Mouse (Mus musculus): ENCODE data around the gene Arf3. TPM values are rescaled to one million over a fixed set of nuclear protein-coding genes. Genes with fewer than 3 reads are reported as not detected.
"Not testable (repeated sequence)": the region's sequence is repeated elsewhere in the genome, so short reads cannot be mapped to it uniquely, and the experiment has no call there.

Gene Arf3
- total RNA-seq (2014; rRNA removed; ENCODE audit: low replicate concordance) = 27.6 and 28.7 TPM in 2 replicates
- 15.9 and 17.3 TPM in 2 replicates for polyA plus RNA-seq (2015; fragmentation: Nextera tagmentation; extraction: Ambion mirVana)

DNA sequence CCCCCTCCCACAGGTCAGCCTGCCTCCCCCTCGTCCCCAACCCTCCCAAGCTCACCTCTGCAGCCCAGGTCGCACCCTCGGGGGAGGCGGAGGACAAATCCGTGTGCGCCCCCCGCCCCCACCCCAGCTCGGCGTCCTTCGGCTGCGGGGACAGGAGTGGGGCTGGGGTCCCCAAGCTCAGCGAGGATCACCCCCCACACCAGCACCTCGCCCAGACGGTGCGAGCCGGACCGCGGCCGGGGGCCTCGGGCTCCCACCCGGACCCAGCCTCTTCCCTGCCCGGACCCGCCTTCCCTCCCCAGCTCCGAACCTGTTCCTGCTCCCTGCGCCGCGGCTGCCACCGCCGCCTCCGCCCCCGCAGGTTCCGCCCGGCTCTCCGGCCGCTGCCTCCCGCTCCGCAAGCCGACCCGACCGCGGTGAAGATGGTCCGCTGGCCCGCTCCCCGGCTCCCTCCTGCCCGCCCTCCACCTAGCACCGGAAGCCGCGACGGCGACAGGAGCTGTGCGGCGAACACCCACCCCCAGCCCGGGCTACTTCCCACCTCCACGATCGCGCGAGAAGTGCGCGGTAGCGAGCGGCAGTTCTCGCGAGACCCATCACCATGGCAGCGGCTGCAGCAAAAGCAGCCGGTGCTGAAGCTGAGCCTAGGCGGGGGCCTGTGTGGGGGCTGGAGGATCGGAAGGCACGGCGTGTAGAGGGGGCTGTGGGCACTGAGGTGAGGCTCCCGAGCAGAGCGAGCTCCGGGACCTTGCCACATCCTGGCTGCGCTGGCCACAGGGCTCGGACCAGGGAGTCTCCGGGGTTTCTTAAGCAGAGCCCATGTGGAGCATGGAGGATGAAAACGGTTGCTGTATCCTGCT, at the start of gene Arf3:
Gene Arf3, minus strand, starts transcription at position 545 of the 860 bp plus-strand sequence.
- Histone ChIP-seq H3K36me3 (replicated peaks; ENCODE audit: control insufficient read depth, insufficient read depth, low read length) (no peaks in the 10 kb centered on the region; the same call in 1 of the 2 replicates), H3K9ac (replicated peaks; ENCODE audit: low read depth, low read length) (peak within 1 kb of the TSS; percentile 76), H3K27ac (ENCODE audit: low read depth) (peak within 1 kb of the TSS; percentile 63), H3K9me3 (replicated peaks; ENCODE audit: control insufficient read depth, low read length) (no peaks in the 10 kb centered on the region), H3K4me3 (ENCODE audit: low read depth, low read length) (peak within 1 kb of the TSS; percentile 86), H3K4me1 (ENCODE audit: control insufficient read depth, insufficient read depth) (peaks cover 8% of the 10 kb centered on the region; the same call in 1 of the 2 replicates), H3K27me3 (ENCODE audit: control insufficient read depth, insufficient read depth, low read length) (0 out of 2 replicates have a peak, but pooled peaks cover 5% of the 10 kb centered on the region), H3K4me2 (ENCODE audit: low read depth, low read length) (peak within 1 kb of the TSS; percentile 95)
- under 1% methylated on average over 67 of the region's 76 CpGs for WGBS
- ATAC-seq (ENCODE audit: insufficient read depth, low read depth) (peak; percentile 96), DNase-seq (ENCODE audit: low spot score) (peak; percentile 92)
- TF ChIP-seq CTCF (IDR thresholded peaks at IDR 0.05; ENCODE audit: low read depth) (no peak), EP300 (IDR thresholded peaks at IDR 0.05; ENCODE audit: low read depth) (peak; percentile 91)

DNA sequence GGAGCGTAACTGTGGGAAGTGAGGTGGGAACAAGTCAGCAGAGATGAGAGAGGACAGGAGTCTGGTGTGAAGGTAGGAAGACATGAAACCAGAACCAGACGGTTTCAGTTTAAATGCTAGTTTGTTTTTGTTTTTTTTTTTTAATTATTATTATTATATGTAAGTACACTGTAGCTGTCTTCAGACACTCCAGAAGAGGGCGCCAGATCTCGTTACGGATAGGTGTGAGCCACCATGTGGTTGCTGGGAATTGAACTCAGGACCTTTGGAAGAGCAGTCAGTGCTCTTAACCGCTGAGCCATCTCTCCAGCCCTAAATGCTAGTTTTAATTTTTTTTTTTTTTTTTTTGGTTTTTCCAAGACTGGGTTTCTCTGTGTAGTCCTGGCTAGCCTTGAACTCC, 47.2 kb upstream of the Arf3 start:
- peaks cover 28% of the 10 kb centered on the region for H3K4me1 ChIP-seq (ENCODE audit: control insufficient read depth, insufficient read depth)
- not testable (repeated sequence) for H3K9ac ChIP-seq (replicated peaks; ENCODE audit: low read depth, low read length); H3K4me2 ChIP-seq (ENCODE audit: low read depth, low read length); DNase-seq (ENCODE audit: low spot score); ATAC-seq (ENCODE audit: insufficient read depth, low read depth); H3K9me3 ChIP-seq (replicated peaks; ENCODE audit: control insufficient read depth, low read length); H3K4me3 ChIP-seq (ENCODE audit: low read depth, low read length); H3K27ac ChIP-seq (ENCODE audit: low read depth)
- H3K27me3 ChIP-seq (ENCODE audit: control insufficient read depth, insufficient read depth, low read length) = peaks cover 41% of the 10 kb centered on the region
- WGBS = 73% methylated on average over 6 of the region's 6 CpGs
- H3K36me3 ChIP-seq (replicated peaks; ENCODE audit: control insufficient read depth, insufficient read depth, low read length) = peaks cover 40% of the 10 kb centered on the region

GRCm38 (mm10) chr15:98809390-98809789, 46.4 kb upstream of the Arf3 start, which contains the start of gene Ddn:
TSS of gene Ddn (minus strand) at chr15:98809490.
- ATAC-seq (ENCODE audit: insufficient read depth, low read depth) (no peak), DNase-seq (ENCODE audit: low spot score) (no peak)
- WGBS = 52% methylated on average over 3 of the region's 3 CpGs
- Histone ChIP-seq H3K27me3 (ENCODE audit: control insufficient read depth, insufficient read depth, low read length) (peaks cover 49% of the 10 kb centered on the region), H3K4me1 (ENCODE audit: control insufficient read depth, insufficient read depth) (peaks cover 28% of the 10 kb centered on the region), H3K9me3 (replicated peaks; ENCODE audit: control insufficient read depth, low read length) (no peaks in the 10 kb centered on the region), H3K4me3 (ENCODE audit: low read depth, low read length) (peak within 1 kb of the TSS; percentile 43), H3K36me3 (replicated peaks; ENCODE audit: control insufficient read depth, insufficient read depth, low read length) (peaks cover 32% of the 10 kb centered on the region), H3K9ac (replicated peaks; ENCODE audit: low read depth, low read length) (peak within 1 kb of the TSS; percentile 15; the same call in 1 of the 2 replicates), H3K27ac (ENCODE audit: low read depth) (no peak within 1 kb of the TSS), H3K4me2 (ENCODE audit: low read depth, low read length) (peak within 1 kb of the TSS; percentile 68)
- TF ChIP-seq CTCF (IDR thresholded peaks at IDR 0.05; ENCODE audit: low read depth) (no peak), EP300 (IDR thresholded peaks at IDR 0.05; ENCODE audit: low read depth) (no peak)

DNA sequence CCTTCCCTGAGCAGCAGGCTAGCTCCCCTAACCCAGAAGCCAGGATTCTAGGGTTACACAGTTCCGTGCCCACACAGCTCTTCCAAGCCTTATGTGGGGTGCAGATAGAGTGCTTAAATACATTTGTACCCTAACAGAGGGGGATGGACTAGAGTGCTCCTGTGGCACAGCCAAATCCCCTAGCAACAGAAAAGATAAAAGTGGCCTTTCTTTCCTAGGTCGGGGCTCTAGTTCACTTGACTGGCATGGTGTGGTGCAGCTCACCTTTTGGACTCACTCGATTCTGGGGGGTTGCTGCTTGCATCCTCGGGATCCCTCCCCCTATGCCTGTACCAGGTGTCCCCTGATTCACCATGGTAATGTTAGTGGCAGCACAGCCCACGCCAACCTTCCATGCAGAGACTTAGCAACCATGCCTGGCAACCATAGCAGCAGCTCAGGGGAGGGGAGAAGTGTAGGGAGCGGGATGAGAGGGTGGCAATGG, 45.7 kb upstream of the Arf3 start:
- Histone ChIP-seq H3K9ac (replicated peaks; ENCODE audit: low read depth, low read length) (0 out of 2 replicates have a peak overlapping the region, but pooled peaks have one; percentile 15), H3K4me2 (ENCODE audit: low read depth, low read length) (peak overlapping the region; percentile 68), H3K27ac (ENCODE audit: low read depth) (no peak overlapping the region), H3K27me3 (ENCODE audit: control insufficient read depth, insufficient read depth, low read length) (peaks cover 53% of the 10 kb centered on the region), H3K9me3 (replicated peaks; ENCODE audit: control insufficient read depth, low read length) (no peaks in the 10 kb centered on the region), H3K4me1 (ENCODE audit: control insufficient read depth, insufficient read depth) (peaks cover 28% of the 10 kb centered on the region), H3K36me3 (replicated peaks; ENCODE audit: control insufficient read depth, insufficient read depth, low read length) (peaks cover 25% of the 10 kb centered on the region), H3K4me3 (ENCODE audit: low read depth, low read length) (peak overlapping the region; percentile 43)
- ATAC-seq (ENCODE audit: insufficient read depth, low read depth) (no peak), DNase-seq (ENCODE audit: low spot score) (no peak)
- TF ChIP-seq CTCF (IDR thresholded peaks at IDR 0.05; ENCODE audit: low read depth) = no peak
- no peak for TF ChIP-seq EP300 (IDR thresholded peaks at IDR 0.05; ENCODE audit: low read depth)
- WGBS = 14% methylated on average over 6 of the region's 6 CpGs

DNA sequence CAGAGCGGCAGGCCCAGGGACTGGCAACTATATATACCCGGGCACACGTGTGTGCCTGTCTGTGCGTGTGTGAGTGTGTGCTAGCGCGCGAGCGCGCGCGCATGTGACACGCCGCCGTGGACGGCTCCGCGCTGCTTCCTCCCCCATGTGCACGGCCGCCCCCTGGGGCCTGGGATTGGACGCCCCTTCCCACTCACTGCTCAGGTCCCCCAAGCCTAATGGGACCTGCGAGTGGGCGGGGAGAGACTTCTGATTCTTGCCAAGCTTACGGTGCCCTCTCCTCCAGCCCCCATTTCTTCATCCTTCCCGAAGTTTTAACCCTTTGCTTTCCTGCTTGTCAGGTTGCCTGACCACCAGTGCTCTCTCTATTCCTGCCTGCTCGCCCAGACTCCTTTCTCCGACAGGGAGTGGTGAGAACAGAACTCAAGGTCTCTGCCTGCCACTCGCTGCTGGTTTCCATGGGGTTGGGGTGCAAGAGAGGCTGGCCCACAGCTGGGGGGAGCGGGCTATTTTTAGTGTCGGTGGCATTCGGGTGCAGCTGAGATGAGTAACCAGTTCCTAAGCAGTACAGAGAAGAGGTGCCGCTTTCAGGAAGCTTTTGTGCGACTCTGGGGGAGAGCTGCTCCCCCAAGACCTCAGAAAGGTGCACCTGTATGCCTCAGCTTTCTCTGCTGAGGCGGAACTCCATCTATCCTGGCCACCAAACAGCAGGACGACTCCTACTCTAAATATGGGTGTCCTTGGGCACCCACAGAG, 45.1 kb upstream of the Arf3 start:
- peak overlapping the region; percentile 68 for H3K4me2 ChIP-seq (ENCODE audit: low read depth, low read length)
- peaks cover 18% of the 10 kb centered on the region for H3K36me3 ChIP-seq (replicated peaks; ENCODE audit: control insufficient read depth, insufficient read depth, low read length)
- H3K9me3 ChIP-seq (replicated peaks; ENCODE audit: control insufficient read depth, low read length) = no peaks in the 10 kb centered on the region
- peaks cover 28% of the 10 kb centered on the region for H3K4me1 ChIP-seq (ENCODE audit: control insufficient read depth, insufficient read depth)
- under 1% methylated on average over 34 of the region's 34 CpGs for WGBS
- DNase-seq (ENCODE audit: low spot score) (no peak), ATAC-seq (ENCODE audit: insufficient read depth, low read depth) (peak; percentile 45; the same call in 1 of the 2 replicates)
- H3K9ac ChIP-seq (replicated peaks; ENCODE audit: low read depth, low read length) = peak overlapping the region; percentile 15; the same call in 1 of the 2 replicates
- TF ChIP-seq EP300 (IDR thresholded peaks at IDR 0.05; ENCODE audit: low read depth) = no peak
- TF ChIP-seq CTCF (IDR thresholded peaks at IDR 0.05; ENCODE audit: low read depth) = 0 out of 2 replicates have a peak, but pooled peaks have one; percentile 7
- H3K27me3 ChIP-seq (ENCODE audit: control insufficient read depth, insufficient read depth, low read length) = peaks cover 60% of the 10 kb centered on the region
- H3K4me3 ChIP-seq (ENCODE audit: low read depth, low read length) = peak overlapping the region; percentile 43
- no peak overlapping the region for H3K27ac ChIP-seq (ENCODE audit: low read depth)
